Mouse (Mus musculus): ENCODE measurements at regions not wholly inside any gene's neighbourhood (a gene's known extent, or its start where the extent isn't known, plus 50 kb on each side); places are given as distances from the start of the nearest gene placed in this dataset.

DNA sequence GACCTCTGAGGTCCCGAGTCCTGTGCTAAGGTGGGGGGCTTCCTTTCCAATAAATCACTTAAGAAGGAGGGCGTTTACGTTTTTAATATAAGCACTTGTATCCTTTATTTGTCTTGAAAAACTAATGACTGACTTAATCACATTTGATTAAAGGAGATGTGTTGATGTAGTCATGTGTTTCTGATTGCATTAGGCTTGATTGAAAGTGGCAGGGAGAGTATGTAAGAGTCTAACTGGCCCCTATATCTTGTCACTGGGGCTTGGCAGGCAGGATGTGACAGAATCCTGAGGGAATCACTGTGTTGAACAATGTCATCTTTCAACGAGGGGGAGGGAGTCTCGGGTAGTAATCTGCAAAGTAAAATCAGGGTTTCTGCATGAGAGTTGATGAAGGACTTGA lies 316.7 kb downstream of the Insc start:
- TF ChIP-seq HCFC1 (IDR thresholded peaks at IDR 0.05; ENCODE audit: borderline replicate concordance, insufficient read depth, low read length) (no peak), CHD2 (IDR thresholded peaks at IDR 0.05; ENCODE audit: low read depth, low read length) (no peak), ZC3H11A (IDR thresholded peaks at IDR 0.05; ENCODE audit: borderline replicate concordance, low read depth, low read length) (no peak), ZNF384 (IDR thresholded peaks at IDR 0.05; ENCODE audit: low read depth, low read length) (no peak), MAFK (IDR thresholded peaks at IDR 0.05; ENCODE audit: insufficient read depth, low read depth, low read length) (no peak)

Data from ES-E14 (cell line).